Mouse (Mus musculus) erythroblast, embryonic 14.5 days (primary cell): ENCODE data around the gene Slc22a15. TPM values are rescaled to one million over a fixed set of nuclear protein-coding genes. Genes with fewer than 3 reads are reported as not detected.

Experiments used
- H3K27me3 ChIP-seq: 2 replicates; pipeline ENCODE4 v1.6.1; 2012; ENCODE audit warnings: inconsistent platforms; ENCODE audit not compliant: control insufficient read depth
- H3K36me3 ChIP-seq: 2 replicates; pipeline ENCODE4 v1.6.1; 2012; ENCODE audit warnings: mild to moderate bottlenecking, inconsistent platforms; ENCODE audit not compliant: control insufficient read depth
- H3K4me1 ChIP-seq: 2 replicates; pipeline ENCODE4 v1.6.1; 2012; ENCODE audit warnings: inconsistent platforms; ENCODE audit not compliant: control insufficient read depth
- H3K4me3 ChIP-seq: replicated peaks from 2 replicates; pipeline ENCODE3; 2012; ENCODE audit warnings: moderate library complexity, mild to moderate bottlenecking, inconsistent platforms
- H3K9me3 ChIP-seq: 2 replicates; pipeline ENCODE4 v1.6.1; 2012; ENCODE audit warnings: low read length, inconsistent platforms, mixed read lengths; ENCODE audit not compliant: control insufficient read depth
- GATA1 ChIP-seq: IDR thresholded peaks from 2 replicates; pipeline ENCODE4 v1.6.1; 2012; ENCODE audit warnings: low read length, inconsistent platforms, mixed read lengths
- TAL1 ChIP-seq: IDR thresholded peaks from 3 replicates; pipeline ENCODE4 v1.6.1; 2012; ENCODE audit warnings: low read length, inconsistent platforms, mixed read lengths
- polyA plus RNA-seq: library from polyadenylated mRNA; stranded (reverse); fragments of >175 nt; gene quantifications from 2 replicates; pipeline ENCODE4 v1.2.3, GENCODE M21; 2012

Gene Slc22a15
- polyA plus RNA-seq, 1 experiment: not detected

GRCm38 (mm10) chr3:101902344-101902743 is 21.9 kb downstream of the Slc22a15 start:
- Histone ChIP-seq H3K9me3 (no peaks in the 10 kb centered on the region), H3K4me3 (no peak overlapping the region), H3K36me3 (no peaks in the 10 kb centered on the region), H3K4me1 (no peaks in the 10 kb centered on the region), H3K27me3 (no peaks in the 10 kb centered on the region)
- TF ChIP-seq TAL1: no peak
- no peak for TF ChIP-seq GATA1

- no peaks in the 10 kb centered on the region for H3K4me1 ChIP-seq
- H3K9me3 ChIP-seq: no peaks in the 10 kb centered on the region
- no peak overlapping the region for H3K4me3 ChIP-seq
- no peaks in the 10 kb centered on the region for H3K27me3 ChIP-seq
- no peak for TF ChIP-seq GATA1
- no peak for TF ChIP-seq TAL1
- no peaks in the 10 kb centered on the region for H3K36me3 ChIP-seq
Measured at GRCm38 (mm10) chr3:101897377-101897974, 26.8 kb downstream of the Slc22a15 start.

- no peaks in the 10 kb centered on the region for H3K27me3 ChIP-seq
- H3K9me3 ChIP-seq: no peaks in the 10 kb centered on the region
- no peaks in the 10 kb centered on the region for H3K4me1 ChIP-seq
- no peak overlapping the region for H3K4me3 ChIP-seq
- H3K36me3 ChIP-seq: no peaks in the 10 kb centered on the region
- TF ChIP-seq TAL1: no peak
- TF ChIP-seq GATA1: no peak
Measured at GRCm38 (mm10) chr3:101896893-101897292, 27.4 kb downstream of the Slc22a15 start.

- Histone ChIP-seq H3K4me3 (no peak overlapping the region), H3K27me3 (no peaks in the 10 kb centered on the region), H3K9me3 (no peaks in the 10 kb centered on the region), H3K4me1 (no peaks in the 10 kb centered on the region), H3K36me3 (no peaks in the 10 kb centered on the region)
- TF ChIP-seq TAL1 (no peak), GATA1 (no peak)
Measured at GRCm38 (mm10) chr3:101895376-101895910, 28.8 kb downstream of the Slc22a15 start.

GRCm38 (mm10) chr3:101885591-101885990 is 38.7 kb downstream of the Slc22a15 start:
- H3K9me3 ChIP-seq: no peaks in the 10 kb centered on the region
- no peaks in the 10 kb centered on the region for H3K36me3 ChIP-seq
- no peak for TF ChIP-seq GATA1
- no peak for TF ChIP-seq TAL1
- no peak overlapping the region for H3K4me3 ChIP-seq
- no peaks in the 10 kb centered on the region for H3K4me1 ChIP-seq
- H3K27me3 ChIP-seq: no peaks in the 10 kb centered on the region

- Histone ChIP-seq H3K4me3 (no peak overlapping the region), H3K4me1 (no peaks in the 10 kb centered on the region), H3K9me3 (no peaks in the 10 kb centered on the region), H3K36me3 (no peaks in the 10 kb centered on the region), H3K27me3 (no peaks in the 10 kb centered on the region)
- TF ChIP-seq GATA1 (no peak), TAL1 (no peak)
Measured at GRCm38 (mm10) chr3:101885041-101885440, 39.2 kb downstream of the Slc22a15 start.

- Histone ChIP-seq H3K4me1 (no peaks in the 10 kb centered on the region), H3K4me3 (no peak overlapping the region), H3K36me3 (no peaks in the 10 kb centered on the region), H3K9me3 (no peaks in the 10 kb centered on the region), H3K27me3 (no peaks in the 10 kb centered on the region)
- TF ChIP-seq TAL1 (no peak), GATA1 (no peak)
Measured at GRCm38 (mm10) chr3:101883902-101884301, 40.4 kb downstream of the Slc22a15 start.

GRCm38 (mm10) chr3:101881721-101882120 is 42.5 kb downstream of the Slc22a15 start:
- Histone ChIP-seq H3K36me3 (no peaks in the 10 kb centered on the region; the same call in 1 of the 2 replicates), H3K4me1 (no peaks in the 10 kb centered on the region), H3K27me3 (no peaks in the 10 kb centered on the region), H3K4me3 (no peak overlapping the region), H3K9me3 (no peaks in the 10 kb centered on the region)
- TF ChIP-seq TAL1: no peak
- no peak for TF ChIP-seq GATA1

GRCm38 (mm10) chr3:101880818-101881217 is 43.4 kb downstream of the Slc22a15 start:
- H3K4me1 ChIP-seq: no peaks in the 10 kb centered on the region
- H3K4me3 ChIP-seq: no peak overlapping the region
- H3K36me3 ChIP-seq: no peaks in the 10 kb centered on the region; the same call in 1 of the 2 replicates
- no peaks in the 10 kb centered on the region for H3K9me3 ChIP-seq
- H3K27me3 ChIP-seq: no peaks in the 10 kb centered on the region
- TF ChIP-seq TAL1 (no peak), GATA1 (no peak)

- H3K4me1 ChIP-seq: no peaks in the 10 kb centered on the region
- TF ChIP-seq TAL1 (no peak), GATA1 (no peak)
- H3K36me3 ChIP-seq: no peaks in the 10 kb centered on the region; the same call in 1 of the 2 replicates
- no peaks in the 10 kb centered on the region for H3K27me3 ChIP-seq
- H3K4me3 ChIP-seq: no peak overlapping the region
- H3K9me3 ChIP-seq: no peaks in the 10 kb centered on the region
Measured at GRCm38 (mm10) chr3:101878136-101878535, 46.1 kb downstream of the Slc22a15 start.
